Mouse (Mus musculus) embryo, embryonic 9.5 days (tissue): ENCODE results near the gene Pxk.
A peak's percentile ranks its signal among the peaks of the same experiment; 100 is the strongest.
"Not testable (repeated sequence)": the region's sequence is repeated elsewhere in the genome, so short reads cannot be mapped to it uniquely, and the experiment has no call there.

Source experiments
- DNase-seq: peaks from one replicate; pipeline ENCODE4 v3.0.0-alpha.2; 2017; ENCODE audit errors: extremely low spot score

Gene Pxk

GRCm38 (mm10) chr14:8145594-8146558 lies 47.9 kb downstream of the Pxk start:
- DNase-seq = no peak

DNA sequence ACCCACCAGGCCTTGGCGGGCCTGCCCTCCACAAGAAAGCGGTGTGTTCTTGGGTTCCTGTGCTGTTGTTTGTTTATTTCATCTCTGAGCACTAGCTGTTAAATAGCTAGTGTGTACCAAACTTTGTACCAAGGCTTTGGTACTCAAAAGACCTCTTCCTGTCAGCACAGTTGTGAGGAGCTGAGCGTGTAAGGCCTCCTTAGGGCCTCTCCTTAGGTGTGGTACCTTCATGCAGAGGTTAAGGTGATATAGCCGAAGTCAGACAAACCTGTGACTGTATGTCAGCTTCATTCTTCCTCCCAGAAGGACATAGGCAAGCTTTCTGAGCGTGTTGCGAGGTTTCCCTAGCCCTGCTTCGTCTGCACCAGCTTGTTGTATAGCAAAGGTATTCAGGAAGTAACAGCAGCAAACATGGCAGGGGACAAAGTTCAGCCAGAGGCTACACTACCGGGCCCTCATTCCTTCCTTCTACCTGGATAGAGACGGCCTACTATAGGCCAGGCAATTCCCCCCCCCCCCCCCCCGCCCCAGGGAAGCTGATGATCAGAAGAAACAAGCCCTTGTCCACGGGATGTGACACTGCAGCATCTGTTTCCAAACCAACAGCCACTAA lies 48.7 kb downstream of the Pxk start:
- no peak for DNase-seq

DNA sequence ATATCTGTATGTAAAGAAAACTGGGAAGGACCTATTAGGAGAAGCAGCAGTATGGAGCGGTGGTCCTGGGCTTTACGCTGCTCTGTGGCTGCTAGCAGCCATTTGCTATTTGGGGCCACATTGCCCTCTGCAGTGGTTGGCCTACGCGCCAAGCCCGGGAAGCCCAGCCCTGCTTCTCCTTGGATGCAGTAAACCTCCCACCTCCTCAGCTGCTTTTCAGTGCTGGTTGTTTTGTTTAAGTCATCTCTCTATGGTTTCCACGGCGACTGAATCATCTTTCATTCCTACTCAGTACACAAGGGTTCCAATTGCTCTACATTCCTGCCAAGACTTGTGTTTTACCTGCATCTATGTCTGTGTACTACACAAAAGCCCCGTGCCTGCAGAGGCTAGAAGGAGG lies 50.8 kb downstream of the Pxk start:
- no peak for DNase-seq

- DNase-seq = no peak
Observed at GRCm38 (mm10) chr14:8151757-8152156, 53.7 kb downstream of the Pxk start.

DNA sequence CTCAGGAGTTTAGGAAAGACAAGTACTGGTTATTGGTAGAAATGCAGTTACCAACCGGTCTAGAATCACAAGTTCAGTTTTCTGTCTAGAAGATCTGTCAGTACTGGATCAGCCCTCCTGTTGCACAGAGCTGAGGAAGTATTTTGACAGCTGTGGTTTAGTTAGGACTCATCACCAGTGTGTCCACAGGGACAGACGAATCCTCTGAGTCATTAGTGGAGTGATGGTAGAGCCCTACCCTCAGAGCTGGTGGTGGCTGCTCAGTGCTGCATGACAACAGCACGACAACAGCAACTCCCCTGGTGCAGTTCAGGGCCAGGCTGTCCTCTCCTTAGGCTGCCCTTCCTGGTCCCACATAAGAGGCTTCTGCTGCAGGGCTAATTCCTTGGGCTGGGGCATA lies 56.1 kb downstream of the Pxk start:
- no peak for DNase-seq

GRCm38 (mm10) chr14:8156947-8157346 lies 58.9 kb downstream of the Pxk start:
- DNase-seq = peak; percentile 16

GRCm38 (mm10) chr14:8158721-8159120 lies 60.7 kb downstream of the Pxk start:
- no peak for DNase-seq

GRCm38 (mm10) chr14:8159141-8159540 lies 61.1 kb downstream of the Pxk start:
- no peak for DNase-seq

GRCm38 (mm10) chr14:8161777-8162176 lies 63.8 kb downstream of the Pxk start:
- no peak for DNase-seq

- no peak for DNase-seq
Observed at GRCm38 (mm10) chr14:8164463-8164862, 66.5 kb downstream of the Pxk start.

DNA sequence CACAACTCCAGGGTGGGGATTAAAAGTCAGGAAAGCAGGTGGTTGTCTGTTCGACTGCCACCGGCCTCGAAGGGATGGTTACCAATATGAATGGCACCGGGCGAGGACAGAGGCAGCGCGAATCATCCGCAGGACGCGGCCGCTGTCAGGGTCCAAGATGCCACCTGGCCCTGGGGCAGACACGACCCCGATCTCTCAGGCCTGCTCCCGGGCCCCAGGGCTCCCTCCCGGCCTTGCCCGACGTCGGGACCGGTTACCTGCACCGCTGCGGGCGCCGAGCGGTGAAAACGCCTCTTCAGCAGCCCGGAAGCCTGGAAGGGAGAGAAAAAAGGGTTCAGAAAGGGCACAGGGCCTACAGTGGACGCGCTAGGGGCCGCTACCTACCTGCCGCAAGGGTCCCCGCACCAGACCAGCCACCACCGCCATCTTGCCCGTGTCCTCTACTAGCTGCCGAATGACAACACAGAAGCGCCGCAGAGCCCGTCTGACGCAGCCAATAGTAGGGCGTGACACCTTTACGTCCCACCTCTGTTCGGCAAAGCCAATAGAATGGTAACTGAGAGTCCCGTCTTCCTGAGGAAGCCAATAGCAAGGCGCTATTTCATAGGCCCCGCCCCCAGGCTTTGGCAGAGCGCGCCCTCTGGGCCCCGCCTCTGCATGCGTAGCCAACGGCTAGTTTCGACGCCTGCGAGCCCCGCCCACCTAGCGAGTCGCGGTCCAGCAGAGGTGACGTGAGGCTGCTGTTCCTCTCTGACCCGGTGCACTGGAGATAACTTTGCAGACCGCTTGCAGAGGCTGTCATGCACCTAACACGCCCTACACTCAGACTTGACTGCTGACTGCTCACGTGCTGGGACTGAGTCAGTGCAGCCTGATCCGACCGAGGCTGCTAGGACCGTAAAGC lies 74.7 kb downstream of the Pxk start, which contains the start of gene Pdhb:
Gene Pdhb, minus strand, starts transcription at position 519 of the 904 bp plus-strand sequence.
- peak; percentile 95 for DNase-seq

- not testable (repeated sequence) for DNase-seq
Observed at GRCm38 (mm10) chr14:8173542-8174250, 75.7 kb downstream of the Pxk start.

DNA sequence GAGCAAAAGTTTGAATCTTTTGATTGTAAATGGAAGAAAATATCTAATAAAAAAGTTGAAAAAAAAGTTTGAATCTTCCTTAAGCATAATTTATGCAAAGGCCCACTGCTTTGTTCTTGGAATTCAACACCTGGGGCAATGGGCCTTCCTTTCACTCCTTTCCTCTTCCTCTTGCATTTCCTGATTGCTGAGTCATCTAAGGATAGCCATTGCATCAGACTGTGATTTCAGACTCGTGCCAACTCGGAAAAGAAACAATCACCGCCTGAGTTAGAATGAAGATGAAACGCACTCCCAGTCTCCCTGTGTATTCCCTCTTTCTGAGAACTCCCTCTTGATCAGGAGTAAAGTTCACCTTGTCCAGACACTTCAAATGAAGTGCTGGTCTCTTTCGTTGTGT lies 76.6 kb downstream of the Pxk start:
- no peak for DNase-seq

- peak; percentile 39 for DNase-seq
Observed at GRCm38 (mm10) chr14:8176251-8176650, 78.2 kb downstream of the Pxk start.

DNA sequence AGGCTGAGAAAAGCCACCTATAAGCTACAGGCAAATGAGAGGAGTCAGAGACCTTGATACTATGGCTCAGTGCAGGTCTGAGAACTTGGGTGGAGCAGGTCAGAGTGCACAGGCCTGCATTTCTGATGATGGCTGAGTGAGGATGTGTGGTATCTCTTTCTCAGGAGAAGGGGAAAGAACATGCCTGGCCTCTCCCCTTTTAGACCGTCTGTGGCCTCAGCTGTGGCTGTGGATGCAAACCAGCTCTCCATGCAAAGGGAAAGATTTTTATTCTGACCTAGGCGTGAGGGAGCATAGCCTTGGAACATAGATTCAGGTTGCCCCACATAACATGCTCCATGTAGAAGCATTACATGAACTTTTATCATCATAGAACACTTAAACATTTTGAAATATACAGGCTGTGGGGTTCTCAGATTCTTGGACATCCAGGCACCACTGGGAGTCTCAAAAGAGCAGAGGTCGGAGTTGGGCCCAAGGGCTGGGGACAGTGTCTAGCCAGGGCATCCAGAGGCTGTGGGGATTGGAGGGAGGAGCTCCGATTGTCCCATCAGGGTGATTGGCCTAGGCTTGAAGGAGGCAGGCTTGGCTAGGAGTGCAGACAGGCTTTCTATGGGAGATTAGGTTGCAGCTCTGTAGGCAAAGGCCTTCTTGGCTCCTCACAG lies 82.5 kb downstream of the Pxk start:
- DNase-seq = no peak

DNA sequence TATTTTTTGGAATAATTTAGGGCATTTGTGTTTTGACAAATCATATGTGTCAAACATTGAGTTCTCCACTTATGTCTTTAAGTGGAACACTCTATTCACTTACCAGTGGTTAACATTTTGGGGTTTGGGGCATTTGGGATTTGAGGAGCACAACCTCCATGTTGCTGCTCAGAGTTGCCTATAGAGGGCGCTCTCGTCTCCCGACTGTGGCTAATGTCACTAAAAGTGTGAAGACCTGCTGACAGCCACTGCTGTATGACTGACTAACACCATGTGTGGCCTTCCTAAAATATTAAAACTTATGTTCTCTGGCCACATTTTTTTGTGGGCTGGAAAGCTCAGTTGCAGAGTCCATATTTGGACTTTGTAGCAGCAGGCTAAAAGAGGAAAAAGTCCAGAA lies 85.3 kb downstream of the Pxk start:
- DNase-seq = no peak

- no peak for DNase-seq
Observed at GRCm38 (mm10) chr14:8186278-8187045, 88.5 kb downstream of the Pxk start.

DNA sequence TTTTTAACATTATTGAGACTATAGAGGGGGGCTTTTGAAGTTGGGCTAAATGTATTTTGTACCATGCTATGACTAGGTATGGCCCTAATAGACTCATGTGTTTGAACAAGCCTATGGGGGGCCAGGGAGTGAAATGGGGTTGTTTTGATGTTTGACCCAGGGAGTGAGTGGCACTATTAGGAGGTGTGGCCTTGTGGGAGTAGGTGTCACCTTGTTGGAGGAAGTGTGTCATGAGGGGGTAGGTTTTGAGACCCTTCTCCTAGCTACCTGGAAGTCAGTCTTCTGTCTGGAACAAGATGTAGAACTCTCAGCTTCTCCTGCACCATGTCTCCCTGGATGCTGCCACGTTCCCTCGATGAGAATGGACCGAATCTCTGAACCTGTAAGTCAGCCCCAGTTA lies 92.5 kb downstream of the Pxk start:
- no peak for DNase-seq

DNA sequence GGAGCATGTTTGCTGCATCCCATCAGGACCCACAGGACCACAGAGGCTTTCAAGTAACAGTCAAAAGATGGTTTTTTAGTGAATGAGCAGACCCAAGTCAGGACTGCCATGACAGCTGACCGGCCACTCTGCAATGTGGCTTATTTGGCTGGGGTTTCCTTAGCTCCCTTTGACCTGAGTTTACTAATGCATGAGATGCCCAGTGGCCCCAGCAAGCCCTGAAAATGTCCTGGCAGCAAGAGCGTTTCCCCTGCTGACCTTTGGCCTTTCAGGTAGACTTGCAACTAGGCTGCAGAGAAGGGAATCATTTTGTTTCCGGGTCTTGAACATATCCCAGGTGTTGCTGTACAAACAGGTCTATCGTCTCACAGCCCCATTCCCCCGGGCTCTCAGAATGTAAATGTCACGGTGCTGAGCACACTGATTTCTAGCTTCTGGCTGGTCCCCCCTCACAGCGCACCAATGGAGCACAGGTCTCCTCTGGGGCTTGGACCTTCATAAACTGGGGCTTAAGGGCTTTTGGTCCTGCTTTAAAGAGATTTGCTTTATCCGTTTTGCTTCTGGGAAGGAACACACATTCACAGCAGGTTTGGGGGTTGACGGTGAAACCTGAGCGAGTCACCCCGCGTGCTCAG lies 93.4 kb downstream of the Pxk start:
- no peak for DNase-seq

DNA sequence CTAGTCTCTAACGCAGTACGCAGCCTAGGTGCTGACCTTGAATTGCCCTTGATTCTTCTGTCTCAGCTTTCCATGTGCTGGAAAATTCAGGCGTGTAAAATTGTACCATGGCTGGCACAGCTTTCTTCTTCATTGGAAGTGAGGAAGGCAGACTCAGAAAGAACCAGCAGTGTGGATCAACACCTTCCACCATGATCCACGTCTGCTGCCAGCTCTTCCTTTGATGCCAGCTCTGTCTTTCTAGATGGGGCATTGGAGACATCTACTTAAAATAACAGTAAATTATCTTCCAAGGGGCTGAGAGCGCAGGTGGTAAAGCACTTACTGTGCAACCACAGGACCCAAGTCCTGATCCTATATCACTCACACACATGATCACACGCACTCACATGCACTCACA lies 94.7 kb downstream of the Pxk start:
- DNase-seq = no peak
